Comparison of ENCODE assay signal across 15 mouse cellular contexts in genomic region chr2:27875786-27876185, GRCm38 (mm10).
"Had no signal": no experiment of that assay in that cellular context is flagged by ENCODE, and none has a peak within 500 bp of the region (broad histone marks: within the 10 kb centered on the region; RNA-seq: fewer than 3 reads in every experiment).

No protein-coding gene starts in this region.

- H3K4me2 ChIP-seq: kidney, embryonic 15.5 days; liver, embryonic 11.5 days; liver, embryonic 15.5 days; midbrain, embryonic 11.5 days; midbrain, embryonic 15.5 days; stomach, embryonic 15.5 days had no signal

- H3K4me3 ChIP-seq: kidney, embryonic 15.5 days; limb, embryonic 10.5 days; liver, embryonic 15.5 days; megakaryocyte, embryonic 14.5 days; midbrain, embryonic 15.5 days; stomach, embryonic 15.5 days had no signal

- DNase-seq: kidney, adult 2 months; kidney, postnatal 25 days; lung, adult 2 months; thymus, adult 18-20 months; thymus, postnatal 14 days had no signal

- H3K27me3 ChIP-seq: kidney, embryonic 15.5 days; midbrain, embryonic 15.5 days; stomach, embryonic 15.5 days had no signal

- ATAC-seq: intestine, embryonic 16.5 days; midbrain, embryonic 15.5 days had no signal

- H3K27ac ChIP-seq: kidney, embryonic 15.5 days; limb, embryonic 10.5 days; liver, embryonic 15.5 days; macrophage; midbrain, embryonic 15.5 days had no signal

- H3K36me3 ChIP-seq: kidney, embryonic 15.5 days; limb, embryonic 10.5 days; liver, embryonic 15.5 days; midbrain, embryonic 15.5 days; stomach, embryonic 15.5 days had no signal

- H3K4me1 ChIP-seq: kidney, embryonic 15.5 days; liver, embryonic 15.5 days; midbrain, embryonic 15.5 days had no signal

- H3K9ac ChIP-seq: kidney, embryonic 15.5 days; liver, embryonic 15.5 days; midbrain, embryonic 15.5 days; stomach, embryonic 15.5 days had no signal

- H3K9me3 ChIP-seq: kidney, embryonic 15.5 days; limb, embryonic 10.5 days; liver, embryonic 15.5 days; midbrain, embryonic 15.5 days; stomach, embryonic 15.5 days had no signal
